19 mouse cellular contexts compared by ENCODE assay signal in the genomic region with DNA sequence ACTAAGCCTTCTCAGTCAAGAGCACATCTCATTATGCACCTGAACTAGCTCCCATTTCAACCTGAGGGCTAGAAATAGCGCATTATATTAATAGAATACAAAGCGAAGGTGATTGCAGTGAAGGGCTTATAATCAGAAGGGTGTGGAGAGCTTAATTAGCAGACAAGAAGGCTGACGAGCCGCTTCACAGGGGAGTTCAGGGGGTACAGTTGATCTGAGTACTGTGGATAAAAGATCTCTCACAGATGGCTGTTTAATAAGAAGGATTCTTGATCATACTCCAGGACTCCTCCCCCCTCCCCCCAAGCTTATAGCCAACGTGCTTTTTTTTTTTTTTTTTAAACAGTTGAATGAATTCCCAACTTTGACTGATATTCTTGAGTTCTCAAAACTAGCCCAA.
DNase-seq lines count a peak whose midpoint lies in the region; ATAC-seq and TF ChIP-seq lines count a peak whose summit lies in the region.
"Had no signal": no experiment of that assay in that cellular context is flagged by ENCODE, and none has a peak within 500 bp of the region (broad histone marks: within the 10 kb centered on the region; RNA-seq: fewer than 3 reads in every experiment).

No protein-coding gene starts in this region.

- no peak for TF ChIP-seq POLR2A in brain, embryonic 14.5 days (IDR thresholded peaks at IDR 0.05; ENCODE audit: borderline replicate concordance, extremely low read depth, insufficient read depth, insufficient read length, poor library complexity, severe bottlenecking)

- no peaks in the 10 kb centered on the region for H3K9me3 ChIP-seq in midbrain, embryonic 14.5 days (ENCODE audit: control insufficient read depth, low read length)
- no peaks in the 10 kb centered on the region for H3K9me3 ChIP-seq in midbrain, embryonic 15.5 days
- H3K9me3 ChIP-seq in forebrain, embryonic 15.5 days, result no peaks in the 10 kb centered on the region
- H3K9me3 ChIP-seq: embryonic facial prominence, embryonic 10.5 days; G1E; heart, embryonic 15.5 days had no signal

- H3K4me2 ChIP-seq in midbrain, embryonic 14.5 days (ENCODE audit: low read length), result no peak overlapping the region
- no peak overlapping the region for H3K4me2 ChIP-seq in midbrain, embryonic 15.5 days
- H3K4me2 ChIP-seq in forebrain, embryonic 15.5 days (replicated peaks), result no peak overlapping the region
- H3K4me2 ChIP-seq: heart, embryonic 11.5 days; heart, embryonic 15.5 days; hindbrain, embryonic 14.5 days had no signal

- H3K4me3 ChIP-seq in midbrain, embryonic 14.5 days (replicated peaks; ENCODE audit: low read depth, low read length), result no peak overlapping the region
- no peak overlapping the region for H3K4me3 ChIP-seq in midbrain, embryonic 15.5 days
- no peak overlapping the region for H3K4me3 ChIP-seq in forebrain, embryonic 15.5 days
- H3K4me3 ChIP-seq: embryonic facial prominence, embryonic 10.5 days; heart, adult 2 months; heart, embryonic 15.5 days had no signal

- 63% methylated on average over 5 of the region's 5 CpGs for WGBS in midbrain, embryonic 14.5 days
- WGBS in midbrain, embryonic 15.5 days, result 59% methylated on average over 5 of the region's 5 CpGs
- WGBS in forebrain, embryonic 15.5 days, result 39% methylated on average over 5 of the region's 5 CpGs

- peak; percentile 34 for DNase-seq in midbrain, embryonic 14.5 days
- peak; percentile 79 for DNase-seq in brain, embryonic 14.5 days (ENCODE audit: low read depth)
- DNase-seq in Muller cell, postnatal 12 days (ENCODE audit: inconsistent ontology term), result no peak
- DNase-seq in retina, embryonic 14.5 days (ENCODE audit: low spot score), result no peak
- DNase-seq: adrenal gland, postnatal 10 days; cerebellum, adult 2 months; cerebellum, postnatal 10 days; gastrocnemius, postnatal 14 days; heart, adult 2 months; heart, postnatal 14 days had no signal

- no peak for TF ChIP-seq CTCF in brain, embryonic 14.5 days (IDR thresholded peaks at IDR 0.05; ENCODE audit: borderline replicate concordance, extremely low read depth, insufficient read depth, insufficient read length)

- no peak overlapping the region for H3K27ac ChIP-seq in midbrain, embryonic 14.5 days (replicated peaks; ENCODE audit: low read depth, low read length)
- H3K27ac ChIP-seq in midbrain, embryonic 15.5 days, result no peak overlapping the region
- H3K27ac ChIP-seq in forebrain, embryonic 15.5 days (replicated peaks), result peak overlapping the region; percentile 17; the same call in 1 of the 2 replicates
- H3K27ac ChIP-seq: embryonic facial prominence, embryonic 10.5 days; heart, adult 2 months; heart, embryonic 15.5 days; hindbrain, embryonic 14.5 days had no signal

- H3K36me3 ChIP-seq in midbrain, embryonic 14.5 days (ENCODE audit: control insufficient read depth, insufficient read depth, low read length), result no peaks in the 10 kb centered on the region
- H3K36me3 ChIP-seq in midbrain, embryonic 15.5 days (replicated peaks), result no peaks in the 10 kb centered on the region
- peaks cover 3% of the 10 kb centered on the region; the same call in 1 of the 2 replicates for H3K36me3 ChIP-seq in forebrain, embryonic 15.5 days
- H3K36me3 ChIP-seq: G1E had no signal

- H3K27me3 ChIP-seq in midbrain, embryonic 14.5 days (ENCODE audit: control insufficient read depth, insufficient read depth, low read length), result no peaks in the 10 kb centered on the region
- no peaks in the 10 kb centered on the region for H3K27me3 ChIP-seq in midbrain, embryonic 15.5 days (replicated peaks)
- no peaks in the 10 kb centered on the region for H3K27me3 ChIP-seq in forebrain, embryonic 15.5 days
- H3K27me3 ChIP-seq: heart, embryonic 15.5 days had no signal

- no peaks in the 10 kb centered on the region for H3K4me1 ChIP-seq in midbrain, embryonic 14.5 days (ENCODE audit: control insufficient read depth, insufficient read depth, low read length)
- no peaks in the 10 kb centered on the region for H3K4me1 ChIP-seq in midbrain, embryonic 15.5 days
- H3K4me1 ChIP-seq in forebrain, embryonic 15.5 days, result peaks cover 10% of the 10 kb centered on the region; the same call in 1 of the 2 replicates
- H3K4me1 ChIP-seq: embryonic facial prominence, embryonic 10.5 days had no signal

- no peak for ATAC-seq in midbrain, embryonic 14.5 days (ENCODE audit: low FRiP score, low TSS enrichment)
- ATAC-seq in midbrain, embryonic 15.5 days (replicated peaks), result no peak
- ATAC-seq in forebrain, embryonic 15.5 days (replicated peaks), result peak; percentile 60; the same call in 1 of the 2 replicates
- ATAC-seq: CD4-positive, CD25-positive, alpha-beta regulatory T cell, adult 4 months; intestine, embryonic 16.5 days had no signal

- no peak overlapping the region for H3K9ac ChIP-seq in midbrain, embryonic 14.5 days (replicated peaks; ENCODE audit: low read length)
- H3K9ac ChIP-seq in midbrain, embryonic 15.5 days, result no peak overlapping the region
- H3K9ac ChIP-seq in forebrain, embryonic 15.5 days (replicated peaks), result no peak overlapping the region
- H3K9ac ChIP-seq: heart, embryonic 15.5 days; hindbrain, embryonic 14.5 days had no signal

Comparison
In these comparisons a context has a peak if more than half of its experiments do, and no peak if none do; other contexts are left out.
1. DNase-seq: peak in midbrain, embryonic 14.5 days (single experiment) and brain, embryonic 14.5 days (single experiment); none in Muller cell, postnatal 12 days (single experiment) and retina, embryonic 14.5 days (single experiment).